20 mouse cellular contexts compared by ENCODE assay signal in genomic region chr14:78824507-78824906, GRCm38 (mm10).
"Had no signal": no experiment of that assay in that cellular context is flagged by ENCODE, and none has a peak within 500 bp of the region (broad histone marks: within the 10 kb centered on the region; RNA-seq: fewer than 3 reads in every experiment).

No protein-coding gene starts in this region.

- ATAC-seq: lung, postnatal 0 days; midbrain, embryonic 13.5 days; midbrain, embryonic 16.5 days had no signal

- DNase-seq: lung, adult 2 months; lung, postnatal 14 days; lung, postnatal 36 days; retina, postnatal 1 day; right cerebral cortex, postnatal 25 days; right cerebral cortex, postnatal 4 days; spleen, adult 18-20 months; thymus, adult 18-20 months; thymus, postnatal 14 days; thymus, postnatal 36 days had no signal

- H3K36me3 ChIP-seq: lung, embryonic 15.5 days; midbrain, embryonic 13.5 days; neural tube, embryonic 13.5 days; neural tube, embryonic 15.5 days had no signal

- H3K27ac ChIP-seq: lung, embryonic 15.5 days; macrophage; midbrain, embryonic 13.5 days; neural tube, embryonic 13.5 days; neural tube, embryonic 15.5 days had no signal

- H3K27me3 ChIP-seq: lung, embryonic 15.5 days; midbrain, embryonic 13.5 days; neural tube, embryonic 13.5 days; neural tube, embryonic 15.5 days had no signal

- H3K9ac ChIP-seq: lung, embryonic 15.5 days; midbrain, embryonic 13.5 days; neural tube, embryonic 13.5 days; neural tube, embryonic 15.5 days had no signal

- H3K9me3 ChIP-seq: lung, embryonic 15.5 days; megakaryocyte, embryonic 14.5 days; midbrain, embryonic 13.5 days; neural tube, embryonic 13.5 days; neural tube, embryonic 15.5 days had no signal

- H3K4me2 ChIP-seq: lung, embryonic 15.5 days; midbrain, embryonic 11.5 days; midbrain, embryonic 13.5 days; neural tube, embryonic 13.5 days; neural tube, embryonic 15.5 days had no signal

- H3K4me3 ChIP-seq: lung, embryonic 15.5 days; megakaryocyte, embryonic 14.5 days; midbrain, embryonic 13.5 days; myocyte; neural tube, embryonic 13.5 days; neural tube, embryonic 15.5 days had no signal

- H3K4me1 ChIP-seq: lung, embryonic 15.5 days; megakaryocyte, embryonic 14.5 days; midbrain, embryonic 13.5 days; neural tube, embryonic 13.5 days; neural tube, embryonic 15.5 days had no signal
